Mouse (Mus musculus) megakaryocyte-erythroid progenitor cell, adult 5-6 weeks (primary cell): ENCODE results near the gene Rrp12. TPM values are rescaled to one million over a fixed set of nuclear protein-coding genes. Genes with fewer than 3 reads are reported as not detected.
A peak's percentile ranks its signal among the peaks of the same experiment; 100 is the strongest.
"Not testable (repeated sequence)": the region's sequence is repeated elsewhere in the genome, so short reads cannot be mapped to it uniquely, and the experiment has no call there.

Experiments used
- ATAC-seq: replicated peaks from 2 replicates; pipeline ENCODE4 v1.8.0; 2016; ENCODE audit warnings: mild to moderate bottlenecking, inconsistent platforms; ENCODE audit not compliant: severe bottlenecking, poor library complexity, low FRiP score, low TSS enrichment
- total RNA-seq, 2 experiments: library from RNA; stranded (forward) in 1 of 2; stranded (reverse) in 1 of 2; fragments of 200-1000, 215-1000 nt in 1 of 2; fragments of >200 nt in 1 of 2; fragmentation: Nextera tagmentation in 1 of 2; gene quantifications; 2 replicates each; pipeline ENCODE4 v1.2.3; 2014 to 2017

The Rrp12 gene
- total RNA-seq (2014; fragmentation: Nextera tagmentation) (21.0 and 31.4 TPM in 2 replicates), total RNA-seq (2017) (26.5 and 36.0 TPM in 2 replicates)

DNA sequence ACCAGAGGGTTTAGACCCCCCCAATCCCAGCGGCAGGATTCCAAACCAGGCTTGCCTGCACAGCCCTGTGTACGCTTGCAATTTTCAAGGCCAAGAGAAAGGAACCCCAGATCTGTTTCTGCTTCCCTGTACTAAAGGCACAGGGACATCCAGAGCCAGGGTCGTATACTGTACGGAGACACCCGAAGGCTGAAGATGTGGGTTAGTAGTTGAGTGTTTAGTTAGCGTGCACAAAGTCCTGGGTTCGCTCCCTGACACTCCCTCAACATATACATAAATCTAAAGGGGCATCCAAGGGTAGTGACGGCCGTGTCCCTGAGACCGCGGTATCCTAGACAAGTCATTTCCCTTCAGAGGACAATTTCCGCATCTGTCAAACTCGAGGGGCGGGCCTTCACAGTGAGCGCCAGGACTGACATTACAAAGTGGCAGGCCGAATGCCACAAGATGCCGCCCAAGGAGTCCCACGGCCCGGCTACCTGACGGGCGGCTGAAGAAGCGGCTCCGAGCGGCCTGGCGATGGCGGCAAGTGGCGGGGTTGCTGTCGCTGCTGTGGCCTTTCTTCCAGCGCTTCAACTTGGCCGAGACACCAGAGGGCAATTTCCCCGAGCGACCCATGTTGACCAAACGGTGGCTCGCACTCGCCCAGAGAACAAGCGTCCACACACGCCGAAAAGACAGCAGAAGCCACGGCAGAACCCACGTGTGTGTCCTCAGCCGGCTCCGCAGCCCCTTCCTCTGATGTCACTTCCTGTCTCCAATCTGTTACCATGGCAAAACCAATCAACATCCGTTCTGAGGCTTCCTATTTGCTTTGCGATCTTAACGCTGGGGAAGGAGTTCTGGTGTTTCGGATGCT is at the start of gene Rrp12:
Rrp12 (minus strand) TSS at position 714 of the 859 bp plus-strand sequence.
- peak; percentile 95 for ATAC-seq

DNA sequence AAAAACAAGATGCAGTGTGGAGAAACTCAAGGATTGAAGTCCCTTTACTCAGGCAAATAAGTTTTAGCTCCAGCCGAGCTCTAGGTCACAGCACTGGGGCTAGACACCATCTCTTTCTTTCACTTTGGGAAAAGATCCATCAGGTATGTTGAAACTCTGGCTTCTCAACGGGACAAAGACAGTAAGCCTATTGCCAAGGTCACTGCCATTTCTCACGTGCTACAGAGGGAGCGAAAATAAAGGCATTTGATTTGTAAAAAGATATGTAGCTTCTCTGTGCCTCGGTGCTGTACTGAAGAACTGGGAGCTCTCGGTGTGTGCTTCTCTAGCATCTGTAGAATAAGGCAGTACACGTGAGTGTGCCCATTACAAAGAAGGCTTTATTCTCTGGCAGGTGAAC is 47.9 kb upstream of the Rrp12 start:
- no peak for ATAC-seq

DNA sequence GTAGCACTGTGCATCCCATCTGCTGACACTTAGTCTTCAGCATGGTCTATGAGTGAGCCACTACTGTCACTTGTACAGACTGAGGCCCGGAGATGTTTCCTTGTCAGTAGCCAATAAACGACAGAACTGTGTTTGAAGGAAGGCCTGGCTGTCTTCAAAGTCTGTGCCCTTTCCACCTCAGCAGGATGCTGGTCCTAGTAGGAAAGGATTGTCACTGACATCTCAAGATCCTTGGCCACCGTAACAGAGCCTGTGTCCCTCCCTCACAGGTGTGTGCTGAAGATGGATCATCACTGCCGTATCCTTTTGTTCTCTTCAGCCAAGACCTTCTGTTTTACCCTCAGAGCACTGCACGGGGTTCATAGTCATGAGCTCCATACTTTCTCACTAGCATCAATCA is 42.6 kb upstream of the Rrp12 start:
- no peak for ATAC-seq

DNA sequence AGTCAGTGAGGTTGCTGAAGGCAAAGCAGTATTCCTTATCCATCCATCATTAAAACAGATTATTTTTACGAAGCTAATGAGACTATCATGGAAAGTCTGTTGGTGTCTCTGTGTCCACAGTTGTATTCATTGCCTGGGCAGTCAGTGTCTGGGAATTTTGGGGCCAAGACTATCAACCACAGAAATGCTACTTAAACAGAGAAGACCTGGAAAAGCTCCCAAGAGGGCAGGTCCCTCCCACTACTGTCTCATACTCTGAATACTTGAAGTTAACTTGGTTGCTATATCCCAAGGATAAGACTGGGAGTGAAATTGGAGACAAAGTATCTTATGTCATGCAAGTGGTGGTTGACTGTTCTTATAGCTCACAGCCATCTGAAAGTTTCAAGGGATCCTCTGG is 39.9 kb upstream of the Rrp12 start:
- ATAC-seq: no peak

DNA sequence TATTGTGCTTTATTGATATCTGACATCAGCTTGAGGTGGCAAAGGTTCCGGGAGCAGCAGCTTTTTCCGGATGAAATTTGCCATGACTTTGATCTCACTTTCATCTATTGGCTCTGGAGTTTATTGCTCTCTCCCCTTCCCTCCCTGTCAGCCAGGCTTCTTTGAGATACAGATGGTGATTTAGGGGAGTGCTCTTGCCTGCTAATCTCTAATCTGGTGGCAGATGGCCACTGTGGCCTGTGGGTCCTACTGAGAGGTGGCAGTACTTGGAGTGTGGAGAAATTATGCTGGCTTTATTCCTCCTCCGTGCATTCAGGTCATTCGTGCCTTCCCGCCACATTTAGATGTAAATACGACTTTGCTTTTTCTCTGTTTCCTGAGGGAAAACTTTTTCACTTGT is 38.2 kb upstream of the Rrp12 start:
- ATAC-seq: peak; percentile 46; the same call in 1 of the 2 replicates

DNA sequence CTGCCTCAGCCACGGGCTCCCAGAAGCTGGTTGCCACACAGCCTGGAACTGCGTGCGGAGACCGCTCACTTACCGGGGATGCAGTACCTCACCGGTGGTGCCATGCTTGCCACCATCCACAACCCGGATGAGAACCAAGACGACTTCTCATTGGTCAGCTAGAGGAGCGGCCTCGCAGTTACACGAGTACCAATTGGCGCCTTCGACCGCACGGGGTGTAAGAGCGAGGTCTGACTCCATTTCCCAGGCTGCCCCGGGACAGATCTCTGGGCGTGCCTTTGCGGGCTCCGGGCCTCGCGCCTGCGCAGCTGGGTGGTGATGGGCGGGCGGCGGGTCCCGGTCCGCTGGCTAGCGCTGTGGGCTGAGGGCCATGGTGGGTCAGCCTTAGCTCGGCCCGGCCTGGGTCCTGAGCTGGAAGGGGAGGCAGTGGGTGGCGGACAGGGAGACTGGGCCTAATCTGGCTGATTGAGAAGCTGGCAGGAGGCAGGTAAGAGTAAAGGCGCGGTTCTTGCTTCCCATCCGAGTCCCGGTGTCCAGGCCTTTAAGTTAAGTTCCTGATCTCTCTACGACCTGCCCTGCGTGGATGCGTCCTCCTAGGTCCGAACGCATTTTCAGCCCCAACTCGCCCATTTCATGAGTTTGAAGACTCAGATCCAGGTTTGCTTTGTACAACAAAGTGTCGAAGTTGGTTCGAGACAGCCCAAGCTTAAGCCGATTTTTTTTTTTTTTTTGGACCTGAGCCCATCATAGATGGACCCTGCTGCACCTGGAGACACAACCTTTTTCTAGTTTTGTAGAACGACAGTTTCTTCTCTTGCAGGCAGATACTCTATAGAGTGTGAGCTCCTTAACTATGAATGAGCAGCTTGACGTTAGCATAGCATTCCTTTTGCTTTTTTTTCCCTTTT is 37.5 kb upstream of the Rrp12 start, which contains the start of the genes Exosc1 and Zdhhc16:
Exosc1 (minus strand) TSS at position 245 of the 908 bp plus-strand sequence.
Zdhhc16 (plus strand) TSS at position 302 of the 908 bp plus-strand sequence.
- peak; percentile 98 for ATAC-seq

DNA sequence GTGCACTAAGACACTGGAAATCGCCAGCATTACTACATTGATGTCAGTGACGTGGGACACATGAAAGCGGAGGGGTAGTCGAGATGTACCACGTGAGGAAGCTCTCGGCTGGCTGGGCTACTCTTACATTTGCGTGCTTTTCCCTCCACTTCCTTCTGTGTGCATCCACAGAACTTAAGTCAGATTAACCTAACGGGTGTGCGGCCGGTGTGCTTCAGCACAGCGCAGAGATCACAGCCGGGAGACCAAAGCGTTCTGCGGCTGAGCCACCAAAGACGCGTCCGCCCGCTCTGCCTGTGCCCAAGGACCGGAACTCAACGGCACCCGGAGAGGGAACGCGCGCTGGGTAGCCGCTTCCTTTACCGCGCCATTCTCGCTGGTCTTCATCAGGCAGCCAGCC is 36.7 kb upstream of the Rrp12 start:
- ATAC-seq: peak; percentile 40

DNA sequence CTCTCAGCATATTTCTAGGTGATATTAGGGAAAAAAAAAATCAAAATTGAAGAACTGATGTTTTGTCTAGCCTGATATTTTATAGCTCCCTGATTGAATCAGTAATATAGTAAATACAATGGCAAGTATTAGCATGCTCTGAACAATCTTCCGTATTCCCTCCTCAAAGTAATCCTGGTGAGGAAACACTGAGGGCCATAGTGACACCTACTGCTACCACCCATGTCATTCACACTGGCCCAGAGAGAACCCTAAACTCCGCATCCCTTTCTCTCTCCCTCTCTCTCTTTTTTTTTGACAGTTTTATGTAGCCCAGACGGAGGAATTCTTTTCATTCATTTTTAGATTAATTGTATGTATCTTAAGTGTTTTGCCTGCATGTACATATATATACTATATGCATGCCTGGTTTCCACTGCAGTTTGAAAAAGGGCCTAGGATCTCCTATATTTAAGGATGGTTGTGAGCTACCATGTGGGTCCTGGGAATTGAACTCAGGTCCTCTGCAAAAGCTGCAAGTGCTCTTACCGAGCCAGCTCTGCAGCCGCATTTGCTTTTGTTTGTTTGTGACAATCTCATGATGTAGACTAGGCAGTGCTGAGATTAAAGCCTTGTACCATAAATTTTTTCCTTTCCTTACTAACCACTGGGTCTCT is 24.6 kb upstream of the Rrp12 start:
- no peak for ATAC-seq

DNA sequence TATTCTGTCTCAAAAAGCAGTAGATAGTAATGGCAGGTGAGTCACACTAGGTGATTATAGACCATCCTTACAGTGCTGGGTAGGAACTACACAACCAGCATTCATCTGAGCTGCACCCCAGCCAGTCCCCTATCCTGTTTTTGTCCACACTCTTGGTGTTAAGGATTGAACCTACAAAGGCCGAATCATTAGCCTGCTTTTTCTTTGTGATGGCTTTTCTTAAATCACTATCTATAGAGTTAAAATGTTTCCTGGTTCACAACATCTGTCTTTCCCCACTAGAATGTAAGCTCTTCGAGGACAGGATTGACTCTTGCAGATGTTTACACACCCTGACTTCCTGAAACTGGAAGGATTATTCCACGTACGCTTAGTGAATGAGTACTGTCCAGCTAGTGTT is 23.5 kb upstream of the Rrp12 start:
- no peak for ATAC-seq

DNA sequence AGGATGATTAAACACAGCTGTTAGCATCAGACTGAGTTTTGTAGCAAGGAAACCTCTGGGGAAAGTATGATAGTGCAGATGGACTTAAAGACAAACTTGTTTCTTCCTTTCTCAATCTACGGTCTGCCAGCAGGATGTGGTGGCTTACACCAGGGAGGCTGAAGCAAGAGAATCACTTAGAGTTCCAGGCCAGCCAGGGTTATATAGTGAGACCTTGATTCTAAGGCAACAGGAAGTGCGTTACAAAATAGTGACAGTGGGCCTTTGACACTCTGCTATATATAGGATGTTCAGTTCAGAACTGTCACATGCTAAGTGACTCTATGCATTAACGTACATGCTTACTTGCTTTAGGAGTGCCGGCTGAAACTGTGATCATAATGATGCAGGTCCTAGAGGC is 20.9 kb upstream of the Rrp12 start:
- ATAC-seq: no peak

DNA sequence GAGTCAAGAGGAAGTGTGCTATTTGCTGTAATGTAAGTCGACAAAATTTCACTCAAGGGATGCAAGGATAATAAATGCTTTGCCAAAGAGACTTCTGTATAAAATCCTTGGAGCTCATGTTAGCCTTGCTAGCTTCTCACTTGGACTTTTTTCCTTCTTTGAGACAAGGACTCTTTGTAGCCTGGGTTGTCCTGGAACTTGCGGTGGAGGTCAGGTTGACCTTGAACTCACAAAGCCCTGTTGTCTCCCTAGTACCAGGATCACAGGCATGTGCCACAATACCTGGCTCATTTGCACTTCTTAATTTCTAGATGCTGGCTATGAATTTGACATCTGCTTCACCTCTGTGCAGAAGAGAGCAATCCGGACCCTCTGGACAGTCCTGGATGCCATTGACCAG is 19.3 kb upstream of the Rrp12 start:
- no peak for ATAC-seq

DNA sequence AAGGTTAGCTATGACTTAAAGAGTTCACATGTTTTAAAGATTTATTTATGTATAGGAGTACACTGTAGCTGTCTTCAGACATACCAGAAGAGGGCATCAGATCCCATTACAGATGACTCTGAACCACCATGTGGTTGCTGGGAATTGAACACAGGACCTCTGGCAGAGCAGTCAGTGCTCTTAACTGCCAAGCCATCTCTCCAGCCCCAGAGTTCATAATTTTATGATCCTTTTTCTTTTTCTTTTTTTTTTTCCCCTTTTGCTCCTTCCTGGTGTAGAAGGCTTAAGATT is 18.6 kb upstream of the Rrp12 start:
- not testable (repeated sequence) for ATAC-seq

DNA sequence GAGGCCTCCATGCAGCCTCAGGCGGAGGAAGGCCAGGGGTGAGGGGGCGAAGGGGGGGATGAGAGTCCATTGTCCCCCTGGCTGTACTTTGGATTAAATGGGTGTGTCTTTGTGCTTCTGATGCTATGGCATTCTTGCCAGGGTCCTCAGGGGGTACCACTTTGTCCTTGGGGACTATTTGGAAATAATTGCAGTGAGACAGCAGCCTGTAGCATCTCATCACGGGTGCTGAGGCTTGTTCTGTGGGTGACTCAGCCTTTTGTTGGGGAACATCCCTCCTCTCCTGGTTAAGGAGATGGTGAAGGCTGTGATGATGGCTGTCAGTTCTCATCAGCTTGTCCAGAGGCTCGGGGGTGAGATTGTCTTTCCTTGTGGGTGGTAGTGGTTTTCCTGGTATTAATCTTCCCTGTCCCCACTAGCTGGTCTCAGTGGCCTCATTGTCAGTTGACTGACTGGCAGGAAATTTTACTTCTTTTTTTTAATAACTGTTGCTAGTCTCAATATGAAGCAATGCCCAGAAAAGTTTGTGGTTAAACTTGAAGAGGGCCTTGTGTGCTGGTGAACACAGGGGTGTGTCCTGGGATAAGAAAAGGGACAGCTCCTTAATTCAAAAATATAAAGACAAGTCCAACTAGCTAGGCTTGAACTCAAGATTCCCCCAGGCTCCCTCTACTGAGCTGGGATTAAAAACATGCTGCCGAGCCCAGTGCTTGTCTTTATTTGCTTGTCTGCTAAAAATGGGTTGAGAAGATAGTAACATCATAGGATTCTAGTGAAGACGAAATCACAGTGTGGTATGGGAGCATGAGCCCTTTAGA is 18.0 kb upstream of the Rrp12 start:
- ATAC-seq: no peak

DNA sequence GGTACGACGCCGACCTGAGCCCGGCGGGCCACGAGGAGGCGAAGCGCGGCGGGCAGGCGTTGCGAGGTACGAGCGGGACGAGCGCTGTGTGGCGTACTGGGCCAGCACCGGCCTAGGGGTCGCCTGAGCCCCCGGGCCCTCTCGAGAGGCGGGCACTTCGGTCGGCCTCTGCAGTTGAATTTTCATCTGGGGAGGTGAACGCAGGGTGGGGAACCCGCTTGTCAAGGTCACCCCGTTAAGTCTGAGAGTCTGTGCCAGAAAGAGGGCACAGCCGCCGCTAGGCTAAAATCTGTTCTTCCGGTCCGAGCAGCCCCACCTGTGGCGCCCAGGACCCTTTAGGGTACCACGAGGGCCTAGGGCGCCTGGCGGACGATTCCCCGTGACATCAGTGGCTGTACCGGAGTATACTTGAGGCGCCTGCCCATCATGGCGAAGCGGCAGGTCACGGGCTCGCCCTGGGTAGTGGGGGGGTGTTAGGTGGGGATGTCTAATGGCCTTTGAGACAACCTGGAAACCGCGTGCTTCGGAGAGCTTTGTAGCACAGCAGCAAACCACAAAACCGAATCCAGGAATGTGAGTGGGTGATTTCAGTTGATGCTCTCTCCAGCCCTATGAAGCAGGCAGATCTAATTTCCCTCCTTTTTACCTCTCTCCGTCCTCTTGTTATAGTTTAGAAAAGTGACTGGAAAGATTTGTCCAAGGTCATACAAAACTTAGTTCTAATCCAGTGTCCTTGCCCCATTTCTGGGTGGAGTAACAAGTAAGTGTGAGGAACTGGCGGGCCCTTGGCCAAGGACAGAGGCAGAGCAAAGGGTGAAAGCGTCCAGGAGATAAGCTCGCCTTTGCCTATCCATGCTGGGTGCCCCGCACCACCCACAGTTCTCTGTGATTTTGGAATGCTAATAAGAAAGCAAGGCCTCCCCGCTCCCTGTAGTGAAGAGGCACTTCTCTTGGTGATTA is 16.4 kb upstream of the Rrp12 start:
- peak; percentile 43; the same call in 1 of the 2 replicates for ATAC-seq

DNA sequence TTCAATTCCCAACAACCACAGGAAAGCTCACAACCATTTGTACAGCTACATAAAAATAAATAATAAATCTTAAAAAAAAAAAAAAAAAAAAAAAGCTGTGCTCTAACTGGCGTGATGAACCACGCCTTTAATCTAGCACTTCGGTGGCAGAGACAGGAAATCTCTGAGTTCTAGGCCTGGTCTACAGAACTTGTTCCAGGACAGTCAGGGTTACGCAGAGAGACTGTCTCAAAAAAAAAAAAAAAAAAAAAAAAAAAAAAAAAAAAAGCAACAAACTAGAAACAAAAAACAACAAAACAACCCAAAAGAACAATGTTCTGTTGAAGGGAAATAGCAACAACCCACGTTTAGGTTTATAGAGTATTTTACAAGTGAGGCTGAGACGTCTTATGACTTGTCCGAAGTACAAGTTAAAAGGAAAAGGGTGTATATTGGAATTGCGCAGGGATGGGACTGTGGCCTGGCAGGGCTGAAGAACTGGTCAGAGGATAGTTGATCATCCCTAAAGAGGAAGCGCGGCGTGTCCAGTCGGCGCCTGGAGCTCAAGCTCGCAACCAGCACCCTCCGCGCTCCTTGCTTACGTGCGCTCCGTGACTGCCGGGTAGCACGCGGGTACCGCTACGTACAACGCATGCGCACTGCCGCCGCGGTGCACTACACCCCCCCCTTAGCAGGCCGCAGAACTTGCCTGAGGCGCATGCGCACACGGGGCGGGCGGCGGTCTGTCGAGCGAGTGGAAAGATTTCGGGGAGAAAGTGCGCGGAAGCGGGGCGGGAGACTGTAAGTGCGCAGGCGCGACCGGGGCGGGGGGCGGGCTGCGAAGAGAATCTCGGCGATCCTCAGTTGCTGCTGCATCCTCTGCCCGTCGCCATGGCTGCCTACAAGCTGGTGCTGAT is 15.5 kb upstream of the Rrp12 start, which contains the start of gene Pgam1:
Pgam1 (plus strand) TSS at position 746 of the 896 bp plus-strand sequence.
- peak; percentile 92 for ATAC-seq

DNA sequence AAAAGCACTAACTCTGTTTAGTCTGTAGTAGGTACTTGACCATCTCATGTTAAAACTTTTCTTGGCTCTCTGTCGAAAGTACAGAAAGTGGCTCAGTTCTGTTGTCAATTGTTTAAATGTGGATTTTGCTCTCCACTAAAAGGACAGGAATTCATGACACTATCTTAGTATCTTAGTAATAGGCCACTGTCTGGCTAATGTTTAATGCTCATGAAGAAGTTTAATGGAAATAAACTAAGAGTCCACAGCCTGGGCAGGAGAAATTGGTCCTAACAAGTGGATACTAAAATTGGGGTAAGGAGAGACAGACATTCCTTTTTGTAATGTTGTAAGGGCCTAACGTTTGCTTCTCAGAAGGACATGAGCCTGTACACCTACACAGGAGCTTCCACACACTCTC is 14.4 kb upstream of the Rrp12 start:
- ATAC-seq: no peak

DNA sequence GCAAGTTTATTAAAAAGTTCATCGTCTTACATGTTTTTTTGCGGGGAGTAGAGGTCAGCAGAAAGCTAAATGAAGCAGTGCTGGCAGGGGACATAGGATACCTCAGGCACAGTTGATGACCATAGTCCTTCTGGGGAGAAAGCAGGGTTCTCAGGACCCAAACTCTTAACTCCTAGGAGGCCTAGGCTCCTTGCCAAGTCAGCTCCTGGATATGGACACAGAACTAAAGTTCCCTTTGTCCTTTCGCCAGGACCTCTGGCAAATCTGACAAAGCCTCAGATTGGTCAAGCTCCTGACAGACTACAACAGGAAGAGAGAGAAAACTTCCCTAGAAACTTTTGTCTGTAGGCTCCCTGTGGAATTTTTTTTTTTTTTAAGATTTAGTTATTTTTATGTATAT is 12.8 kb upstream of the Rrp12 start:
- ATAC-seq: no peak
